Comparison of ENCODE assay signal across 8 mouse cellular contexts in genomic region chr7:49120488-49120864, GRCm38 (mm10).
A peak's percentile ranks its signal among the peaks of the same experiment; 100 is the strongest.
DNase-seq lines count a peak whose midpoint lies in the region; ATAC-seq and TF ChIP-seq lines count a peak whose summit lies in the region.

No protein-coding gene starts in this region.

- H3K4me3 ChIP-seq in kidney, embryonic 14.5 days (ENCODE audit: low read length): no peak overlapping the region
- peak overlapping the region; percentile 31 for H3K4me3 ChIP-seq in forebrain, postnatal 0 days (ENCODE audit: low read depth, low read length)
- peak overlapping the region; percentile 32 for H3K4me3 ChIP-seq in midbrain, embryonic 13.5 days (replicated peaks)

- no peak for TF ChIP-seq CTCF in forebrain, postnatal 0 days (IDR thresholded peaks at IDR 0.05; ENCODE audit: low read depth)

- no peak overlapping the region for H3K27ac ChIP-seq in kidney, embryonic 14.5 days (ENCODE audit: low read depth, low read length)
- peak overlapping the region; percentile 74 for H3K27ac ChIP-seq in forebrain, postnatal 0 days (ENCODE audit: low read depth, low read length)
- H3K27ac ChIP-seq in midbrain, embryonic 13.5 days: peak overlapping the region; percentile 77

- H3K27me3 ChIP-seq in kidney, embryonic 14.5 days (ENCODE audit: control insufficient read depth, insufficient read depth, low read length): peaks cover 3% of the 10 kb centered on the region; the same call in 1 of the 2 replicates
- no peaks in the 10 kb centered on the region for H3K27me3 ChIP-seq in forebrain, postnatal 0 days (ENCODE audit: insufficient read depth, low read length)
- peaks cover 36% of the 10 kb centered on the region for H3K27me3 ChIP-seq in midbrain, embryonic 13.5 days

- no peaks in the 10 kb centered on the region for H3K9me3 ChIP-seq in kidney, embryonic 14.5 days (ENCODE audit: control insufficient read depth, low read length)
- H3K9me3 ChIP-seq in forebrain, postnatal 0 days (ENCODE audit: low read length): no peaks in the 10 kb centered on the region
- H3K9me3 ChIP-seq in midbrain, embryonic 13.5 days: no peaks in the 10 kb centered on the region

- no peak for DNase-seq in kidney, postnatal 4 days
- DNase-seq in cerebellum, postnatal 10 days: peak; percentile 74 to 77
- no peak for DNase-seq in forebrain, postnatal 0 days
- no peak for DNase-seq in B cell, adult 2 months
- DNase-seq in gastrocnemius, postnatal 25 days: no peak
- DNase-seq in layer of hippocampus, adult 8-10 months (ENCODE audit: low spot score in 2 of 2): no peak

- ATAC-seq in kidney, embryonic 14.5 days (ENCODE audit: low FRiP score, low TSS enrichment): no peak
- ATAC-seq in forebrain, postnatal 0 days: peak; percentile 21
- ATAC-seq in midbrain, embryonic 13.5 days: peak; percentile 35; the same call in 1 of the 2 replicates

- 42% methylated on average over 6 of the region's 6 CpGs for WGBS in kidney, embryonic 14.5 days
- 19% methylated on average over 6 of the region's 6 CpGs for WGBS in forebrain, postnatal 0 days
- 21% methylated on average over 6 of the region's 6 CpGs for WGBS in midbrain, embryonic 13.5 days

- peak overlapping the region; percentile 33; the same call in 1 of the 2 replicates for H3K4me2 ChIP-seq in kidney, embryonic 14.5 days (replicated peaks; ENCODE audit: low read depth, low read length)
- peak overlapping the region; percentile 57 for H3K4me2 ChIP-seq in forebrain, postnatal 0 days (ENCODE audit: low read depth)
- H3K4me2 ChIP-seq in midbrain, embryonic 13.5 days (replicated peaks): peak overlapping the region; percentile 59

- H3K9ac ChIP-seq in kidney, embryonic 14.5 days (ENCODE audit: low read depth, low read length): no peak overlapping the region
- H3K9ac ChIP-seq in forebrain, postnatal 0 days: peak overlapping the region; percentile 44
- peak overlapping the region; percentile 60 for H3K9ac ChIP-seq in midbrain, embryonic 13.5 days (replicated peaks)

- H3K36me3 ChIP-seq in kidney, embryonic 14.5 days (ENCODE audit: control insufficient read depth, insufficient read depth, low read length): no peaks in the 10 kb centered on the region
- no peaks in the 10 kb centered on the region for H3K36me3 ChIP-seq in forebrain, postnatal 0 days (ENCODE audit: insufficient read depth)
- H3K36me3 ChIP-seq in midbrain, embryonic 13.5 days: no peaks in the 10 kb centered on the region

- H3K4me1 ChIP-seq in kidney, embryonic 14.5 days (ENCODE audit: control insufficient read depth, insufficient read depth, low read length): 0 out of 2 replicates have a peak, but pooled peaks cover 4% of the 10 kb centered on the region
- H3K4me1 ChIP-seq in forebrain, postnatal 0 days (ENCODE audit: insufficient read depth): peaks cover 16% of the 10 kb centered on the region; the same call in 1 of the 2 replicates
- H3K4me1 ChIP-seq in midbrain, embryonic 13.5 days (replicated peaks): peaks cover 29% of the 10 kb centered on the region

Comparison
In these comparisons a context has a peak if more than half of its experiments do, and no peak if none do; other contexts are left out.
1. DNase-seq: peak in cerebellum, postnatal 10 days (2 of 2); none in kidney, postnatal 4 days (0 of 2), forebrain, postnatal 0 days (single experiment), B cell, adult 2 months (0 of 2), gastrocnemius, postnatal 25 days (single experiment) and layer of hippocampus, adult 8-10 months (0 of 2).
2. Peak in every context shown above with its lines, with median percentiles within 50 percentile points of each other: H3K4me2 ChIP-seq.